Mouse (Mus musculus): Measurements from ENCODE around the gene Aplp1. TPM values are rescaled to one million over a fixed set of nuclear protein-coding genes. Genes with fewer than 3 reads are reported as not detected.

The Aplp1 gene
- polyA plus RNA-seq, 1 experiment, result 0.29 TPM

DNA sequence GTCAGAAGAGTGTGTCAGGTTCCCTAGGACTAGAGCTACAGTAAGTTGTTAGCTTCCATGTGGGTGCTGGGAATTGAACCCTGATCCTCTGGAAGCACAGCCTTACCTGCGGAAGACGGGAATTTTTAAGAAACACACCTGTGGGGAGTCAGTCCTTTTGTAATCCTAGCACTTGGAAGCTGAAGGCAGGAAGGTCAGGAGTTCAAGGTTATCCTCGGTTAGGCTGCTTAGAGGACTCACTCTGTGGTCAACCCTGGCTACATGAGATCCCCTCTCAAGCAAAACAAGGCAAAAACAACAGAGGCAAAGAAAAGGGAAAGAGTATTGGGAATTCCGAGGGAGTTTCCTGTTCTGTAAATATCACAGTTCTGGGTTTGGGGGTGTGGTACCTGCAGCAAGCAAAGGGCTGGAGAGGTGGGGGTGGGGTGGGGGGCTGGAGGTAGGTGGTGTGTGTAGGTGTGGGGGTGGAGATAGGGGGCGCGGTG lies 19.5 kb upstream of the Aplp1 start:
- Histone ChIP-seq H3K79me3 (ENCODE audit: low read depth) (no peaks in the 10 kb centered on the region), H3K4me3 (ENCODE audit: insufficient read depth, poor library complexity, severe bottlenecking) (no peak overlapping the region), H3K36me3 (ENCODE audit: control insufficient read depth, insufficient read depth) (no peaks in the 10 kb centered on the region), H3K27me3 (ENCODE audit: control insufficient read depth, insufficient read depth, insufficient read length) (peaks cover 68% of the 10 kb centered on the region), H3K79me2 (ENCODE audit: control insufficient read depth, insufficient read depth) (no peaks in the 10 kb centered on the region), H3ac (ENCODE audit: control insufficient read depth, insufficient read length, low read depth) (no peak overlapping the region)
- TF ChIP-seq MAX (IDR thresholded peaks at IDR 0.05) (no peak), MYOD1 (IDR thresholded peaks at IDR 0.05; ENCODE audit: control insufficient read depth, insufficient read length, low read depth) (no peak), FOSL1 (IDR thresholded peaks at IDR 0.05; ENCODE audit: insufficient read depth, low read length, poor library complexity, severe bottlenecking) (no peak), MYOG (IDR thresholded peaks at IDR 0.05; ENCODE audit: control insufficient read depth, extremely low read depth, insufficient read length) (no peak), USF1 (IDR thresholded peaks at IDR 0.05; ENCODE audit: low read depth) (no peak), CEBPB (IDR thresholded peaks at IDR 0.05; ENCODE audit: low read depth) (no peak), CTCF (IDR thresholded peaks at IDR 0.05; ENCODE audit: control insufficient read depth, insufficient read depth, insufficient read length) (no peak)

DNA sequence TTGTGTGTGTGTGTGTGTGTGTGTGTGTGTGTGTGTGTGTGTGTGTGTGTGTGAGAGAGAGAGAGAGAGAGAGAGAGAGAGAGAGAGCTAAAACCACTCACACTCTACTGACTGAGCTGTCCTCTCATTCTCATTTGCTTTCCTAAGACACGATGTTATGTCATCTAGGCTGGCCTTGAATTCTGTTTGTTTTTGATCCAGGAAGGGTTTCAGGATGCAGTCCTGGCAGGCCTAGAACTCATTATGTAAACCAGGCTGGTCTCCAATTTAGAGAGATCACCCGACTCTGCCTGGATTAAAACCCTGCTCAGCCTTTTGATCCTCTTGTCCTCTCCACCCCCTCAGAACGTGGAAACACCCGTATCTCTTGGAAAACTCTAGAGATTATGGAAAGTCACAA lies 18.7 kb upstream of the Aplp1 start:
- H3K27me3 ChIP-seq (ENCODE audit: control insufficient read depth, insufficient read depth, insufficient read length), result peaks cover 75% of the 10 kb centered on the region
- H3K4me3 ChIP-seq (ENCODE audit: insufficient read depth, poor library complexity, severe bottlenecking), result no peak overlapping the region
- no peaks in the 10 kb centered on the region for H3K79me2 ChIP-seq (ENCODE audit: control insufficient read depth, insufficient read depth)
- H3K79me3 ChIP-seq (ENCODE audit: low read depth), result no peaks in the 10 kb centered on the region
- no peaks in the 10 kb centered on the region for H3K36me3 ChIP-seq (ENCODE audit: control insufficient read depth, insufficient read depth)
- TF ChIP-seq CEBPB (IDR thresholded peaks at IDR 0.05; ENCODE audit: low read depth) (no peak), MYOG (IDR thresholded peaks at IDR 0.05; ENCODE audit: control insufficient read depth, extremely low read depth, insufficient read length) (no peak), MAX (IDR thresholded peaks at IDR 0.05) (no peak), USF1 (IDR thresholded peaks at IDR 0.05; ENCODE audit: low read depth) (no peak), CTCF (IDR thresholded peaks at IDR 0.05; ENCODE audit: control insufficient read depth, insufficient read depth, insufficient read length) (no peak), FOSL1 (IDR thresholded peaks at IDR 0.05; ENCODE audit: insufficient read depth, low read length, poor library complexity, severe bottlenecking) (no peak), MYOD1 (IDR thresholded peaks at IDR 0.05; ENCODE audit: control insufficient read depth, insufficient read length, low read depth) (no peak)
- H3ac ChIP-seq (ENCODE audit: control insufficient read depth, insufficient read length, low read depth), result no peak overlapping the region

DNA sequence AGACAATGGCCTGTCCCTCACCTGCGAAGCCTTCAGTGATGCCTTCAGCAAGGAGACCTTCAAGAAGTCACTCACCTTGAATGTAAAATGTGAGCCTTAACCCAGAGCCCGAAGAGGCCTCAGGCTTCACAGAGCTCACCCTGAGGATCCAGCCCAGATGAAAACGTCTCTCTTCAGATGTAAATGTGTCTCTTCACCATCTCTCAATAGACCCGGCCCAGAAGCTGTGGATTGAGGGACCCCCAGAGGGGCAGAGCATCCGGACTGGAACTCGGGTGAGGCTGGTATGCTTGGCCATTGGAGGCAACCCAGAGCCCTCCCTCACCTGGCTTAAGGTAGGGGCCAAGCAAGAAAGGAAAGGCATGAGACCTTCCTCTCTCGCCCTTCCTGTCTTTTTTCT lies 18.2 kb upstream of the Aplp1 start:
- H3ac ChIP-seq (ENCODE audit: control insufficient read depth, insufficient read length, low read depth), result no peak overlapping the region

DNA sequence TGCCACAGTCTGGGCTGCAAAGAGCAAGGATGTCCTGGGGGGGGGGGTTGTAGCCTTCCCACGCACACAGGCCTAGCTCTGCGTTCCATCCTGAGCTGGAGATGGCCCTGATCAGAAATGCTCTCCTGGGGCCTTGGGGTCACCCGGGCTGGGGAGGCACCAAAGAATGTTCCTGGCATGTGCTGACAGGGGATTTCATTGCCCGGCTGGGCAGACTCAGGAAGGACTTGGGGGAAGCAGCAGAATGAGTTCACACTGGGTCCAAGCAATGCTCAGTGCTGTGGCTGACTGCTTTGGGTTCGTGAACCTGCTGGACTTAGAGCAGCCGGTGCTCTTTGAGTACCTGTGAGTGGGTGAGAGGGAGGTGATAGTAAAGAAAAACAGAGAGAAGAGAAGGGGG lies 14.1 kb upstream of the Aplp1 start:
- peaks cover 76% of the 10 kb centered on the region for H3K27me3 ChIP-seq (ENCODE audit: control insufficient read depth, insufficient read depth, insufficient read length)
- H3K4me3 ChIP-seq (ENCODE audit: insufficient read depth, poor library complexity, severe bottlenecking), result no peak overlapping the region
- no peak overlapping the region for H3ac ChIP-seq (ENCODE audit: control insufficient read depth, insufficient read length, low read depth)
- TF ChIP-seq MYOG (IDR thresholded peaks at IDR 0.05; ENCODE audit: control insufficient read depth, extremely low read depth, insufficient read length), result no peak
- no peak for TF ChIP-seq MYOD1 (IDR thresholded peaks at IDR 0.05; ENCODE audit: control insufficient read depth, insufficient read length, low read depth)
- TF ChIP-seq FOSL1 (IDR thresholded peaks at IDR 0.05; ENCODE audit: insufficient read depth, low read length, poor library complexity, severe bottlenecking), result no peak
- TF ChIP-seq MAX (IDR thresholded peaks at IDR 0.05), result no peak
- no peak for TF ChIP-seq USF1 (IDR thresholded peaks at IDR 0.05; ENCODE audit: low read depth)
- no peak for TF ChIP-seq CTCF (IDR thresholded peaks at IDR 0.05; ENCODE audit: control insufficient read depth, insufficient read depth, insufficient read length)
- TF ChIP-seq CEBPB (IDR thresholded peaks at IDR 0.05; ENCODE audit: low read depth), result no peak
- H3K36me3 ChIP-seq (ENCODE audit: control insufficient read depth, insufficient read depth), result no peaks in the 10 kb centered on the region
- H3K79me3 ChIP-seq (ENCODE audit: low read depth), result no peaks in the 10 kb centered on the region
- H3K79me2 ChIP-seq (ENCODE audit: control insufficient read depth, insufficient read depth), result no peaks in the 10 kb centered on the region

More for the DNA sequence above, 18.2 kb upstream of the Aplp1 start:
- TF ChIP-seq MYOG (IDR thresholded peaks at IDR 0.05; ENCODE audit: control insufficient read depth, extremely low read depth, insufficient read length) (no peak), FOSL1 (IDR thresholded peaks at IDR 0.05; ENCODE audit: insufficient read depth, low read length, poor library complexity, severe bottlenecking) (no peak), USF1 (IDR thresholded peaks at IDR 0.05; ENCODE audit: low read depth) (no peak), MYOD1 (IDR thresholded peaks at IDR 0.05; ENCODE audit: control insufficient read depth, insufficient read length, low read depth) (no peak), MAX (IDR thresholded peaks at IDR 0.05) (no peak), CTCF (IDR thresholded peaks at IDR 0.05; ENCODE audit: control insufficient read depth, insufficient read depth, insufficient read length) (no peak), CEBPB (IDR thresholded peaks at IDR 0.05; ENCODE audit: low read depth) (no peak)
- Histone ChIP-seq H3K79me3 (ENCODE audit: low read depth) (no peaks in the 10 kb centered on the region), H3K4me3 (ENCODE audit: insufficient read depth, poor library complexity, severe bottlenecking) (no peak overlapping the region), H3K79me2 (ENCODE audit: control insufficient read depth, insufficient read depth) (no peaks in the 10 kb centered on the region), H3K36me3 (ENCODE audit: control insufficient read depth, insufficient read depth) (no peaks in the 10 kb centered on the region), H3K27me3 (ENCODE audit: control insufficient read depth, insufficient read depth, insufficient read length) (peaks cover 76% of the 10 kb centered on the region)

DNA sequence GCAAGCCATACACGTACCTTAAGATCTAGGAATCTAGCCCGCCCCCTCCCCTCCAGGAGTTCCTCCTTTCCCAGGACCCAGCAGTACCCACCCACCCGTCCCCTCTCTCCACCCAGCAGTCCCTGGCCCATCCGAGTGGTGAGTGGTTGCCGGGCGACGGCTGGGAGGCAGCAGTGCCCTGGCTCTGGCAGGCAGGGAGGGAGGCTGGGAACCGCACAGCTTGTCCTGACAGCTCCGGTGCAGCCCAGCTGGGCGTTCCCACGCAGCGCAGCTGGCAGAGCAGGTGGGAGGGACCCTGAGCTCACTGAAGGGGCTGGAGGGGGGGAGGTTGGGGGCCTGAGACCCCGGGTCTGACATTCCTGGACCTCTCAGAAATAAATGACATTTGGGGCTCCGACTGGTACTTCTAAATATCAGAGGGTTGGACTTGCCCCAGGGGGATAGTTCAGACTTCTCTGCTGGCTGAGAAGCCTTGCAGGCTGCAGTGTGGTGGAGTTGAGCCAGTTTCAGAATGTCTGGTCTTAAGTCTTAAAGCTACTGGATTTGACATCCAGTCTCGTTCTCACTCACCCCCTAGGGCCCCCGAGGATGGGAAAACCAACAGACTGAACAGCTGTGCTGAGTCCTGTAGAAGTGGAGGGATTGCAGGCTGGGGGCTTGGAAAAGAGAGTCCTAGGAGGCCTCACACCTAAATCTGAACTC lies 12.4 kb upstream of the Aplp1 start, which contains the start of the genes Kirrel2 and Nphs1:
TSS of gene Kirrel2 (minus strand) at position 62 of the 702 bp plus-strand sequence.
TSS of gene Nphs1 (plus strand) at position 687 of the 702 bp plus-strand sequence.
- no peaks in the 10 kb centered on the region for H3K36me3 ChIP-seq (ENCODE audit: control insufficient read depth, insufficient read depth)
- no peaks in the 10 kb centered on the region for H3K79me2 ChIP-seq (ENCODE audit: control insufficient read depth, insufficient read depth)
- peaks cover 82% of the 10 kb centered on the region for H3K27me3 ChIP-seq (ENCODE audit: control insufficient read depth, insufficient read depth, insufficient read length)
- no peak within 1 kb of the TSS for H3ac ChIP-seq (ENCODE audit: control insufficient read depth, insufficient read length, low read depth)
- H3K79me3 ChIP-seq (ENCODE audit: low read depth), result no peaks in the 10 kb centered on the region
- TF ChIP-seq CEBPB (IDR thresholded peaks at IDR 0.05; ENCODE audit: low read depth), result no peak
- TF ChIP-seq CTCF (IDR thresholded peaks at IDR 0.05; ENCODE audit: control insufficient read depth, insufficient read depth, insufficient read length), result no peak
- no peak for TF ChIP-seq MYOD1 (IDR thresholded peaks at IDR 0.05; ENCODE audit: control insufficient read depth, insufficient read length, low read depth)
- no peak for TF ChIP-seq MAX (IDR thresholded peaks at IDR 0.05)
- H3K4me3 ChIP-seq (ENCODE audit: insufficient read depth, poor library complexity, severe bottlenecking), result no peak within 1 kb of the TSS

Data from C2C12 (cell line).